Mouse (Mus musculus) hindbrain, embryonic 11.5 days (tissue): ENCODE data around the gene Sox6. TPM values are rescaled to one million over a fixed set of nuclear protein-coding genes. Genes with fewer than 3 reads are reported as not detected.

Source experiments
- ATAC-seq: fragments of 200-750 bp; cut with Nextera tagmentation; 2 replicates; pipeline ENCODE4 v1.8.0; 2017; ENCODE audit warnings: mild to moderate bottlenecking, moderate TSS enrichment, moderate library complexity; ENCODE audit not compliant: low FRiP score
- DNase-seq: peaks from one replicate; pipeline ENCODE4 v3.0.0-alpha.2; 2015; ENCODE audit warnings: low spot score
- H3K27ac ChIP-seq: fragments of 300-500 bp; sonication (generic); 2 replicates; pipeline ENCODE4 v1.5.1; 2014; ENCODE audit warnings: mild to moderate bottlenecking, low read depth, low read length
- H3K27me3 ChIP-seq: fragments of 300-500 bp; sonication (generic); 2 replicates; pipeline ENCODE4 v1.6.1; 2014; ENCODE audit warnings: mild to moderate bottlenecking, low read length, moderate library complexity, mixed read lengths; ENCODE audit not compliant: control insufficient read depth, insufficient read depth
- H3K36me3 ChIP-seq: fragments of 300-500 bp; sonication (generic); 2 replicates; pipeline ENCODE4 v1.6.1; 2014; ENCODE audit warnings: mild to moderate bottlenecking, low read length, moderate library complexity, mixed read lengths; ENCODE audit not compliant: control insufficient read depth, insufficient read depth
- H3K4me1 ChIP-seq: fragments of 300-500 bp; sonication (generic); replicated peaks from 2 replicates; pipeline ENCODE4 v1.6.1; 2014; ENCODE audit warnings: low read length, mixed read lengths; ENCODE audit not compliant: control insufficient read depth, insufficient read depth
- H3K4me2 ChIP-seq: fragments of 300-500 bp; sonication (generic); replicated peaks from 2 replicates; pipeline ENCODE4 v1.6.1; 2014; ENCODE audit warnings: mild to moderate bottlenecking, low read depth, low read length
- H3K4me3 ChIP-seq: fragments of 300-500 bp; sonication (generic); 2 replicates; pipeline ENCODE4 v1.5.1; 2014; ENCODE audit warnings: low read depth, low read length
- H3K9ac ChIP-seq: fragments of 300-500 bp; sonication (generic); 2 replicates; pipeline ENCODE4 v1.6.1; 2014; ENCODE audit warnings: low read depth, low read length
- H3K9me3 ChIP-seq: fragments of 300-500 bp; sonication (generic); 2 replicates; pipeline ENCODE4 v1.6.1; 2016; ENCODE audit warnings: low read length; ENCODE audit not compliant: control insufficient read depth
- WGBS: fragments of 180-500 bp; shearing (Covaris S2); extraction: QIAGEN DNeasy Blood & Tissue Kit; methylation state at CpG from one replicate; pipeline ENCODE4 v1.1.7; 2014; 5-methylcytosine and 5-hydroxymethylcytosine counted together
- polyA plus RNA-seq: library from polyadenylated mRNA; unstranded; fragments of >200 nt; fragmentation: Nextera tagmentation; extraction: Ambion mirVana; gene quantifications from 2 replicates; pipeline ENCODE4 v1.2.1, GENCODE M21; 2014

Gene Sox6
- polyA plus RNA-seq, 1 experiment from 2014 or later = 49.4 TPM

- H3K4me1 ChIP-seq = no peaks in the 10 kb centered on the region
- H3K27me3 ChIP-seq = no peaks in the 10 kb centered on the region
- no peak overlapping the region for H3K27ac ChIP-seq
- H3K9ac ChIP-seq = no peak overlapping the region
- H3K4me2 ChIP-seq = no peak overlapping the region
- DNase-seq = no peak
- no peaks in the 10 kb centered on the region for H3K36me3 ChIP-seq
- no peak for ATAC-seq
- 72% methylated on average over 12 of the region's 12 CpGs for WGBS
- H3K9me3 ChIP-seq = no peaks in the 10 kb centered on the region
- H3K4me3 ChIP-seq = no peak overlapping the region
These were observed 617.6 kb downstream of the Sox6 start for GRCm38 (mm10) chr7:115420960-115421359.

Other genes starting within 250 kb of the Sox6 start
- 358 and 405 TPM in 2 replicates for gene 1110004F10Rik, start 601 bp upstream of the Sox6 start, polyA plus RNA-seq
- gene Gm4353, start 45.8 kb upstream of the Sox6 start, polyA plus RNA-seq = 0.97 and 1.1 TPM in 2 replicates